Mouse (Mus musculus) CD4-positive helper T cell, adult 2 months (primary cell): ENCODE results near the gene Cmtm7.
"Not testable (repeated sequence)": the region's sequence is repeated elsewhere in the genome, so short reads cannot be mapped to it uniquely, and the experiment has no call there.

Experiments
- DNase-seq: peaks from one replicate; pipeline ENCODE4 v3.0.0-alpha.2; 2012; ENCODE audit warnings: low read depth, missing footprints, low spot score

Gene Cmtm7

DNA sequence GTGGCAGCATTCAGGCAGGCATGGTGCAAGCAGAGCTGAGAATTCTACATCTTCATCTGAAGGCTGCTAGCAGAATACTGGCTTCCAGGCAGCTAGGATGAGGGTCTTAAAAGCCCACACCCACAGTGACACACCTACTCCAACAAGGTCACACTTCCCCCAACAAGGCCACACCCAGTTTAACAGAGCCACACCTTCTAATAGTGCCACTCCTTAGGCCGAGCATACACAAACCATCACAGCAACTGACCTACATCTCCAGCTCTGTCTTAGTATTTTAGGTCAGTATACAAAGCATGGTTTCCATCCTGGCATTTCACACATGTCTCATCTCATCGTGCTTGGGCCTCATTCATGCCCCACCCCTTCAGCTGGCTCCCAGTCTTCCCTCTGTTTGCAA lies 53.2 kb downstream of the Cmtm7 start:
- not testable (repeated sequence) for DNase-seq

DNA sequence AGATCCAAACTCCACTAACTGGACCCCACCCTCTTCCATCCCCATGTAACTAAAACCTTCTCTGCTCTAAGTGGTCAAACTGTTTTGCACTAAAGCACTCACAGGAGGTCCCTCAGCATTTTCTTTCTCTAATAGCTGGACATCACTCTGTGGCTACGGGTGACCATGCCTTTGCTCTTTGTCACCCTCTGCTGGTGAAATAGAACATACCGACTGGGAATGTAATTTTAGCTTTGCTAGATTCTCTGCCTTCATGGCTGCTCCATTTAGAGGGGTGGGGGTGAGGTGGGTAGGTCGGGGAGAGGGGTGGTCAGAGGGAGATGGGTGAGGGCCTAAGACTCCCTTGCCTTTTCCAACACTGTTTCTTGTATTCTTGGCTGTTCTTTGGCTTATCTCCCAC lies 54.3 kb downstream of the Cmtm7 start:
- peak; percentile 32 for DNase-seq

GRCm38 (mm10) chr9:114716677-114717331 lies 64.9 kb downstream of the Cmtm7 start:
- no peak for DNase-seq

GRCm38 (mm10) chr9:114713481-114713880 lies 68.2 kb downstream of the Cmtm7 start:
- DNase-seq = no peak

DNA sequence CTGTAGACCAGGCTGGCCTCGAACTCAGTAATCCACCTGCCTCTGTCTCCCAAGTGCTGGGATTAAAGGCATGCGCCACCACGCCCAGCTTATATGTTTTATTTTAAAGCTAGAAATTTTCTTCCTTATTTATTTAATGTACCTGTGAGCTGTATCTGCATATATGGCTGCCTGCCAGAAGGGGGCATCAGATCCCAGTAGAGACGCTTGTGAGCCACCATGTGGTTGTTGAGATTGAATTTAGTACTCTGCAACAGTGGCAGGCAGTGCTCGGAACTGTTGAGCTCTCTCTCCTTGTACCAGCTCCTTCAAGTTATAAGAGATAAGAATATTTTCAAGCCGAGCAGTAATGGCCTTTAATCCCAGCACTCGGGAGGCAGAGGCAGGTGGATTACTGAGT lies 71.3 kb downstream of the Cmtm7 start:
- peak; percentile 55 for DNase-seq

GRCm38 (mm10) chr9:114707805-114708204 lies 73.9 kb downstream of the Cmtm7 start:
- no peak for DNase-seq
